Mouse (Mus musculus) kidney, postnatal 36 days (tissue): ENCODE data around the gene Spx.
A peak's percentile ranks its signal among the peaks of the same experiment; 100 is the strongest.

Source experiments
- DNase-seq, 2 experiments: peaks; one replicate each; pipeline ENCODE4 v3.0.0; 2021 to 2022; ENCODE audit warnings: mixed read lengths in 2 of 2

The Spx gene

GRCm38 (mm10) chr6:142451381-142451780 lies 38.1 kb downstream of the Spx start:
- peak in 1 of 2 experiments; percentile 4 for DNase-seq

DNA sequence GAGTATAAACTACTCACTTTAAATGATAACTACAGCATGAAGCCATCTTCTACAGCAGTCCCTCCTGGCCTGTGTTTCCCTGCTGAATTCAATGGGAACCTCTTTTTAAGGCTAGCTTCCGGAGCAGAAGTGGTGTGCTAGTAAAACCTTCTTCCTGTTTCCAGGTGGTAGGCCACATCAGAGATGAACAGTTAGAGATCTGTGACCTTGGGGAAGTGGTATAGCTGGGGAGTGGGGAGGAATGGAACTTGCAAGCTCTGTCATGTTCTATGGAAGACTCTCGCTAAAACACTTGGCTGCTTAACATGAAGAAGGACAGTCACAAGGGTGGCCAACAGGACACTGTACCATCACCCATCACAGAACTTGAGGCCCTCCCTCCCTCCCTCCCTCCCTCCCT lies 40.1 kb downstream of the Spx start:
- DNase-seq, result no peak

- DNase-seq, result no peak
Measured at GRCm38 (mm10) chr6:142455314-142455996, 42.2 kb downstream of the Spx start.

- peak in 1 of 2 experiments; percentile 3 for DNase-seq
Measured at GRCm38 (mm10) chr6:142458010-142458409, 44.8 kb downstream of the Spx start.

- DNase-seq, result no peak
Measured at GRCm38 (mm10) chr6:142459017-142459678, 45.9 kb downstream of the Spx start.

GRCm38 (mm10) chr6:142462194-142462593 lies 49.0 kb downstream of the Spx start:
- no peak for DNase-seq
